In genomic region chr14:35095506-35096059, GRCm38 (mm10) we compare ENCODE assay signal across 14 mouse cellular contexts.
DNase-seq lines count a peak whose midpoint lies in the region; ATAC-seq lines count a peak whose summit lies in the region.
"Had no signal": no experiment of that assay in that cellular context is flagged by ENCODE, and none has a peak within 500 bp of the region (broad histone marks: within the 10 kb centered on the region; RNA-seq: fewer than 3 reads in every experiment).

No protein-coding gene starts in this region.

- WGBS in kidney, embryonic 15.5 days = 17% methylated on average over 9 of the region's 9 CpGs
- 31% methylated on average over 9 of the region's 9 CpGs for WGBS in hindbrain, embryonic 13.5 days
- 25% methylated on average over 9 of the region's 9 CpGs for WGBS in neural tube, embryonic 14.5 days

- H3K27ac ChIP-seq in kidney, embryonic 15.5 days = no peak overlapping the region
- H3K27ac ChIP-seq in hindbrain, embryonic 13.5 days = peak overlapping the region; percentile 32; the same call in 1 of the 2 replicates
- no peak overlapping the region for H3K27ac ChIP-seq in neural tube, embryonic 14.5 days (ENCODE audit: low read depth, low read length)
- H3K27ac ChIP-seq: liver, embryonic 14.5 days; stomach, postnatal 0 days had no signal

- no peaks in the 10 kb centered on the region for H3K9me3 ChIP-seq in kidney, embryonic 15.5 days (replicated peaks)
- no peaks in the 10 kb centered on the region for H3K9me3 ChIP-seq in hindbrain, embryonic 13.5 days
- no peaks in the 10 kb centered on the region for H3K9me3 ChIP-seq in neural tube, embryonic 14.5 days (ENCODE audit: control insufficient read depth, low read length)

- no peak for DNase-seq in kidney, adult 11 months
- DNase-seq in retina, embryonic 14.5 days (ENCODE audit: low spot score) = peak; percentile 23
- no peak for DNase-seq in retina, postnatal 1 day
- no peak for DNase-seq in c-Kit-positive CD71-positive TER-119-positive erythroid progenitor cells, embryonic 14.5 days (ENCODE audit: low spot score)
- DNase-seq: cerebellum, adult 18-20 months; kidney, postnatal 25 days; left cerebral cortex, postnatal 4 days had no signal

- H3K36me3 ChIP-seq in kidney, embryonic 15.5 days = no peaks in the 10 kb centered on the region
- no peaks in the 10 kb centered on the region for H3K36me3 ChIP-seq in hindbrain, embryonic 13.5 days
- no peaks in the 10 kb centered on the region for H3K36me3 ChIP-seq in neural tube, embryonic 14.5 days (ENCODE audit: control insufficient read depth, insufficient read depth, low read length)

- H3K4me3 ChIP-seq in kidney, embryonic 15.5 days (replicated peaks) = no peak overlapping the region
- no peak overlapping the region for H3K4me3 ChIP-seq in hindbrain, embryonic 13.5 days
- no peak overlapping the region for H3K4me3 ChIP-seq in neural tube, embryonic 14.5 days (ENCODE audit: low read depth, low read length)

- no peaks in the 10 kb centered on the region for H3K27me3 ChIP-seq in kidney, embryonic 15.5 days
- H3K27me3 ChIP-seq in hindbrain, embryonic 13.5 days = no peaks in the 10 kb centered on the region
- H3K27me3 ChIP-seq in neural tube, embryonic 14.5 days (ENCODE audit: control insufficient read depth, insufficient read depth, low read length) = no peaks in the 10 kb centered on the region

- H3K9ac ChIP-seq in kidney, embryonic 15.5 days = no peak overlapping the region
- no peak overlapping the region for H3K9ac ChIP-seq in hindbrain, embryonic 13.5 days
- no peak overlapping the region for H3K9ac ChIP-seq in neural tube, embryonic 14.5 days (replicated peaks; ENCODE audit: low read depth, low read length)
- H3K9ac ChIP-seq: liver, embryonic 14.5 days had no signal

- peak; percentile 61; the same call in 1 of the 2 replicates for ATAC-seq in kidney, embryonic 15.5 days (replicated peaks; ENCODE audit: low FRiP score)
- ATAC-seq in hindbrain, embryonic 13.5 days (ENCODE audit: low FRiP score) = peak; percentile 54
- peak; percentile 60; the same call in 1 of the 2 replicates for ATAC-seq in neural tube, embryonic 14.5 days (ENCODE audit: low read depth)
- ATAC-seq in activated CD4-positive, CD25-positive, alpha-beta regulatory T cell, adult 4 months = no peak
- ATAC-seq: CD4-positive, CD25-positive, alpha-beta regulatory T cell, adult 4 months had no signal

- H3K4me1 ChIP-seq in kidney, embryonic 15.5 days = peaks cover 10% of the 10 kb centered on the region; the same call in 1 of the 2 replicates
- peaks cover 27% of the 10 kb centered on the region for H3K4me1 ChIP-seq in hindbrain, embryonic 13.5 days (replicated peaks)
- H3K4me1 ChIP-seq in neural tube, embryonic 14.5 days (ENCODE audit: control insufficient read depth, insufficient read depth, low read length) = peaks cover 6% of the 10 kb centered on the region; the same call in 1 of the 2 replicates

- H3K4me2 ChIP-seq in kidney, embryonic 15.5 days = no peak overlapping the region
- H3K4me2 ChIP-seq in hindbrain, embryonic 13.5 days = no peak overlapping the region
- no peak overlapping the region for H3K4me2 ChIP-seq in neural tube, embryonic 14.5 days (ENCODE audit: low read depth, low read length)
